Mouse (Mus musculus) midbrain, embryonic 14.5 days (tissue): Measurements from ENCODE around the gene Clk2. TPM values are rescaled to one million over a fixed set of nuclear protein-coding genes. Genes with fewer than 3 reads are reported as not detected.

Experiments used
- ATAC-seq: fragments of 200-750 bp; cut with Nextera tagmentation; 2 replicates; pipeline ENCODE4 v1.8.0; 2017; ENCODE audit warnings: moderate number of reproducible peaks, moderate library complexity; ENCODE audit not compliant: low FRiP score, low TSS enrichment
- DNase-seq: peaks from one replicate; pipeline ENCODE4 v3.0.0-alpha.2; 2015
- H3K27ac ChIP-seq: fragments of 300-500 bp; sonication (generic); replicated peaks from 2 replicates; pipeline ENCODE4 v1.5.1; 2014; ENCODE audit warnings: mild to moderate bottlenecking, low read depth, low read length, moderate library complexity
- H3K27me3 ChIP-seq: fragments of 300-500 bp; sonication (generic); 2 replicates; pipeline ENCODE4 v1.6.1; 2014; ENCODE audit warnings: low read length, control low read depth, mixed read lengths; ENCODE audit not compliant: control insufficient read depth, insufficient read depth
- H3K36me3 ChIP-seq: fragments of 300-500 bp; sonication (generic); 2 replicates; pipeline ENCODE4 v1.6.1; 2014; ENCODE audit warnings: low read length, control low read depth; ENCODE audit not compliant: control insufficient read depth, insufficient read depth
- H3K4me1 ChIP-seq: fragments of 300-500 bp; sonication (generic); 2 replicates; pipeline ENCODE4 v1.6.1; 2014; ENCODE audit warnings: mild to moderate bottlenecking, antibody characterized with exemption, low read length, control low read depth; ENCODE audit not compliant: control insufficient read depth, insufficient read depth
- H3K4me2 ChIP-seq: fragments of 300-500 bp; sonication (generic); 2 replicates; pipeline ENCODE4 v1.6.1; 2014; ENCODE audit warnings: mild to moderate bottlenecking, low read length, moderate library complexity
- H3K4me3 ChIP-seq: fragments of 300-500 bp; sonication (generic); replicated peaks from 2 replicates; pipeline ENCODE4 v1.5.1; 2014; ENCODE audit warnings: low read depth, low read length
- H3K9ac ChIP-seq: fragments of 300-500 bp; sonication (generic); replicated peaks from 2 replicates; pipeline ENCODE4 v1.6.1; 2014; ENCODE audit warnings: mild to moderate bottlenecking, low read length, moderate library complexity
- H3K9me3 ChIP-seq: fragments of 300-500 bp; sonication (generic); 2 replicates; pipeline ENCODE4 v1.6.1; 2016; ENCODE audit warnings: low read length, control low read depth, mixed read lengths; ENCODE audit not compliant: control insufficient read depth
- WGBS: fragments of 180-500 bp; shearing (Covaris S2); extraction: QIAGEN DNeasy Blood & Tissue Kit; methylation state at CpG from one replicate; pipeline ENCODE4 v1.1.7; 2014; 5-methylcytosine and 5-hydroxymethylcytosine counted together
- polyA plus RNA-seq: library from polyadenylated mRNA; unstranded; fragments of >200 nt; fragmentation: Nextera tagmentation; extraction: Ambion mirVana; gene quantifications from 2 replicates; pipeline ENCODE4 v1.2.1, GENCODE M21; 2014

The Clk2 gene
- polyA plus RNA-seq, 1 experiment from 2014 or later, result 22.0 TPM

GRCm38 (mm10) chr3:89163643-89164245 lies 851 bp upstream of the Clk2 start:
- DNase-seq (no peak), ATAC-seq (no peak)
- Histone ChIP-seq H3K9me3 (no peaks in the 10 kb centered on the region), H3K27me3 (no peaks in the 10 kb centered on the region), H3K4me1 (peaks cover 17% of the 10 kb centered on the region), H3K9ac (peak overlapping the region; percentile 92; the same call in 1 of the 2 replicates), H3K4me3 (peak overlapping the region; percentile 82), H3K27ac (peak overlapping the region; percentile 92; the same call in 1 of the 2 replicates), H3K36me3 (peaks cover 23% of the 10 kb centered on the region), H3K4me2 (peak overlapping the region; percentile 82)
- 77% methylated on average over 5 of the region's 5 CpGs for WGBS

- DNase-seq (no peak), ATAC-seq (no peak)
- peak overlapping the region; percentile 82 for H3K4me3 ChIP-seq
- H3K4me1 ChIP-seq, result peaks cover 12% of the 10 kb centered on the region
- peak overlapping the region; percentile 92 for H3K27ac ChIP-seq
- H3K9me3 ChIP-seq, result no peaks in the 10 kb centered on the region
- H3K4me2 ChIP-seq, result peak overlapping the region; percentile 82
- 23% methylated on average over 12 of the region's 12 CpGs for WGBS
- H3K36me3 ChIP-seq, result peaks cover 40% of the 10 kb centered on the region
- H3K27me3 ChIP-seq, result no peaks in the 10 kb centered on the region
- peak overlapping the region; percentile 92 for H3K9ac ChIP-seq
Measured at GRCm38 (mm10) chr3:89165268-89165870, 774 bp downstream of the Clk2 start.

DNA sequence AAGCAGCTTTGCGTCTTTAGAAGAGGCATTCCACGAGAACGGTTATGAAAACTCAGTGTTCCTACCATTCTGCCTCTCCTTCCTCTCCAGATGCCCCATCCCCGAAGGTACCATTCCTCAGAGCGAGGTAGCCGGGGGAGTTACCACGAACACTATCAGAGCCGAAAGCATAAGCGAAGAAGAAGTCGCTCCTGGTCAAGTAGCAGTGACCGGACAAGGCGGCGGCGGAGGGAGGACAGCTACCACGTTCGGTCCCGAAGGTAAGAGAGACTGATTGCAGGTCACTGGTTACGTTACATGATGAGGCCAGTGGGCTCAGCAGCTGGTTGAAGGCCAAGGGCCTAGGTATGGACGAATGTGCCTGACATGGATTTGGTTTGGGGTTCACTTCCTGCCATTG lies 2.4 kb downstream of the Clk2 start:
- 96% methylated on average over 19 of the region's 19 CpGs for WGBS
- DNase-seq, result no peak

GRCm38 (mm10) chr3:89174844-89175243 lies 10.2 kb downstream of the Clk2 start:
- Histone ChIP-seq H3K4me1 (peaks cover 10% of the 10 kb centered on the region), H3K4me2 (no peak overlapping the region), H3K36me3 (peaks cover 75% of the 10 kb centered on the region), H3K9ac (no peak overlapping the region), H3K4me3 (no peak overlapping the region), H3K9me3 (no peaks in the 10 kb centered on the region), H3K27me3 (no peaks in the 10 kb centered on the region), H3K27ac (no peak overlapping the region)
- no peak for DNase-seq
- ATAC-seq, result no peak
- WGBS, result 93% methylated on average over 11 of the region's 11 CpGs

More for the DNA sequence above, 2.4 kb downstream of the Clk2 start:
- no peak for ATAC-seq
- Histone ChIP-seq H3K4me3 (no peak overlapping the region), H3K4me2 (no peak overlapping the region), H3K27ac (no peak overlapping the region), H3K9me3 (no peaks in the 10 kb centered on the region), H3K9ac (no peak overlapping the region), H3K27me3 (no peaks in the 10 kb centered on the region), H3K4me1 (peaks cover 12% of the 10 kb centered on the region), H3K36me3 (peaks cover 52% of the 10 kb centered on the region)

DNA sequence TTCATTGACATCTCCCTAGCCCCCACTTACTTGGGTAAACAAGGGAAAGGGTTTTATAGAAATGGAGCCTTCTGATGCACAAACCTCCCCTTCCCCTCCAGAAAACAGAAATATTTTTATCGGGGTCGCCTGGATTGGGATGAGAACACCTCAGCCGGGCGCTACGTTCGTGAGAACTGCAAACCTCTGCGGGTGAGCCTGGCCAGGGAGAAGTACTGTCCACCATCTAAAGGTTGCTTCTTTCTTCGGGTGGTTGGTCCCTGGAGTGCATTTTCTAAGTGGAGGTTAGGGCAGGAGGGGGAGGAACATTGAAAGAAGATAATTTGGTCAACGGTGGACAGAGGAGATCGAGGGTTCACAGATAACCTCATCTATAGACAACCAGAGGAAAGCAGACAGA lies 10.9 kb downstream of the Clk2 start:
- no peaks in the 10 kb centered on the region for H3K27me3 ChIP-seq
- DNase-seq (no peak), ATAC-seq (no peak)
- no peaks in the 10 kb centered on the region for H3K9me3 ChIP-seq
- H3K27ac ChIP-seq, result no peak overlapping the region
- no peak overlapping the region for H3K4me3 ChIP-seq
- H3K4me2 ChIP-seq, result no peak overlapping the region
- WGBS, result 95% methylated on average over 10 of the region's 10 CpGs
- H3K36me3 ChIP-seq, result peaks cover 75% of the 10 kb centered on the region
- no peak overlapping the region for H3K9ac ChIP-seq
- H3K4me1 ChIP-seq, result peaks cover 10% of the 10 kb centered on the region

DNA sequence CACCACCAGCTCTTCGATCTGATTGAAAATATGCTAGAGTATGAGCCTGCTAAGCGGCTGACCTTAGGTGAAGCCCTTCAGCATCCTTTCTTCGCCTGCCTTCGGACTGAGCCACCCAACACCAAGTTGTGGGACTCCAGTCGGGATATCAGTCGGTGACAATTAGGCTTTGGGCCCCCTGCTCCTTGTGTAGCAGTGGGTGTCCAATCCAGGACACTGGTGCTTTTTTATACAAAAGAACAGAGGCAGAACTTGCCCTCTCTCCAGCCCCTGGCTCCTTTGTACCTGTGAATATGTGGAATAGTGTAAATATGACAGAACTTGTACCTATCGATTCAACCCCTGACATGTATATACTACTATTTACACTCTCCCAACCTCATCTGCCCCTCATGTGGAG lies 11.8 kb downstream of the Clk2 start:
- no peak overlapping the region for H3K4me3 ChIP-seq
- peaks cover 77% of the 10 kb centered on the region for H3K36me3 ChIP-seq
- DNase-seq (no peak), ATAC-seq (no peak)
- H3K27me3 ChIP-seq, result no peaks in the 10 kb centered on the region
- WGBS, result 86% methylated on average over 7 of the region's 7 CpGs
- no peak overlapping the region for H3K4me2 ChIP-seq
- no peaks in the 10 kb centered on the region for H3K9me3 ChIP-seq
- H3K4me1 ChIP-seq, result peaks cover 10% of the 10 kb centered on the region
- H3K9ac ChIP-seq, result no peak overlapping the region
- no peak overlapping the region for H3K27ac ChIP-seq

DNA sequence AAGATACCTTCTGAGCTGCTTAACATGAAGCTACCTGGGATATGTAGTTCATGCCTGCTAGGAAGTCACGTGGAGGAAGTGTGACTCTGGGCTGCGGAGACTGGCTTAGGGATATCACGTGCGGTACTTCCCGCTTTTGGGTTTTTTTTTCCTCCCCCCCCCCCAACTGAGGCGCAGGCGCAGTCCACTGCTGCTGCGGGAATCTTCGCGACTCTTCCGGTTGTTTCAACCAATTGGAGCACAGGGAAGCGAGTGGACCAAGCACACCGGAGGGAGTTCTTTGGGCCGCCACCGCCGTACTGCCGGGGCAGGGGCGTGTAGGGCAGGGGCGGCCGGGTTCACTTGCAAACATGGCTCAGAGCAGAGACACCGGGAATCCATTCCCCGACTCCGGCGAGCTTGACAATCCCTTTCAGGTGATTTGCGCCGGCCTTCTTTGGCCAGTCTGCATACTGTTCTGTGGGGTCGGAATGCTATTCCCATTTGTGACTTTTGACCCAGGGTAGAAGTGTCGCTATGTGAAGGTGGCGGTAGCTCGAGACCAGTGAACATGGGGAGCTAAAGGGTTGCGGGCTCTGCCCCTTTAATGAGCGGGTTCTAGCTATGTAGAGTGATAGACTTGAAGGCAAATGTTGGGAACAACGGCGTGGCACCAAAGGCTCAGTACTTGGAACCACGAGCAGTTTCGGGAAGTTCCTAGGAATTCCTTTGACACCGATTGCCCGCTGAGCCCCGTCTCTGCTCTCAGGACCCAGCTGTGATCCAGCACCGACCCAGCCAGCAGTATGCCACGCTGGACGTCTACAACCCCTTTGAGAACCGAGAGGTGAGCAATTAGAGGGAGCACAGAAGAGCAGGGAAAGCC lies 12.9 kb downstream of the Clk2 start, which contains the start of gene Scamp3:
Gene Scamp3, plus strand, starts transcription at position 232 of the 865 bp plus-strand sequence.
- under 1% methylated on average over 43 of the region's 43 CpGs for WGBS
- Histone ChIP-seq H3K4me1 (peaks cover 10% of the 10 kb centered on the region), H3K36me3 (peaks cover 79% of the 10 kb centered on the region), H3K4me3 (peak within 1 kb of the TSS; percentile 62), H3K27ac (peak within 1 kb of the TSS; percentile 69), H3K4me2 (peak within 1 kb of the TSS; percentile 96), H3K9ac (peak within 1 kb of the TSS; percentile 74), H3K9me3 (no peaks in the 10 kb centered on the region), H3K27me3 (no peaks in the 10 kb centered on the region)
- ATAC-seq, result peak; percentile 95
- DNase-seq, result peak; percentile 97

GRCm38 (mm10) chr3:89178107-89178385 lies 13.5 kb downstream of the Clk2 start:
- H3K9ac ChIP-seq, result peak overlapping the region; percentile 74
- H3K36me3 ChIP-seq, result peaks cover 73% of the 10 kb centered on the region
- H3K27ac ChIP-seq, result peak overlapping the region; percentile 69
- DNase-seq (no peak), ATAC-seq (no peak)
- H3K4me2 ChIP-seq, result peak overlapping the region; percentile 96
- no peaks in the 10 kb centered on the region for H3K9me3 ChIP-seq
- H3K4me3 ChIP-seq, result peak overlapping the region; percentile 62
- no peaks in the 10 kb centered on the region for H3K27me3 ChIP-seq
- peaks cover 10% of the 10 kb centered on the region for H3K4me1 ChIP-seq
- WGBS, result 7% methylated on average over 6 of the region's 6 CpGs
